Mouse (Mus musculus) adrenal gland, postnatal 10 days (tissue): ENCODE measurements around the gene Fbxw7. TPM values are rescaled to one million over a fixed set of nuclear protein-coding genes. Genes with fewer than 3 reads are reported as not detected.

Experiments used
- total RNA-seq, 2 experiments: library from RNA; stranded (reverse); gene quantifications; 2 replicates each; pipeline ENCODE4 v1.2.3; 2021

The Fbxw7 gene
- total RNA-seq, 2 experiments from 2014 or later = 14.2 to 16.8 TPM

Other genes with a start within 250 kb of the Fbxw7 start
- gene Arfip1, start 232.6 kb upstream of the Fbxw7 start, total RNA-seq = 10 to 100 TPM; 44.7 to 45.8 TPM
- gene Tigd4, start 221.7 kb upstream of the Fbxw7 start, total RNA-seq = under 1 TPM; 0.45 to 0.90 TPM
- 1 to 10 TPM; 2.7 to 5.8 TPM for gene Tmem154, start 149.1 kb upstream of the Fbxw7 start, total RNA-seq